Mouse (Mus musculus): ENCODE data around the gene Tspan14.

Tspan14 gene

DNA sequence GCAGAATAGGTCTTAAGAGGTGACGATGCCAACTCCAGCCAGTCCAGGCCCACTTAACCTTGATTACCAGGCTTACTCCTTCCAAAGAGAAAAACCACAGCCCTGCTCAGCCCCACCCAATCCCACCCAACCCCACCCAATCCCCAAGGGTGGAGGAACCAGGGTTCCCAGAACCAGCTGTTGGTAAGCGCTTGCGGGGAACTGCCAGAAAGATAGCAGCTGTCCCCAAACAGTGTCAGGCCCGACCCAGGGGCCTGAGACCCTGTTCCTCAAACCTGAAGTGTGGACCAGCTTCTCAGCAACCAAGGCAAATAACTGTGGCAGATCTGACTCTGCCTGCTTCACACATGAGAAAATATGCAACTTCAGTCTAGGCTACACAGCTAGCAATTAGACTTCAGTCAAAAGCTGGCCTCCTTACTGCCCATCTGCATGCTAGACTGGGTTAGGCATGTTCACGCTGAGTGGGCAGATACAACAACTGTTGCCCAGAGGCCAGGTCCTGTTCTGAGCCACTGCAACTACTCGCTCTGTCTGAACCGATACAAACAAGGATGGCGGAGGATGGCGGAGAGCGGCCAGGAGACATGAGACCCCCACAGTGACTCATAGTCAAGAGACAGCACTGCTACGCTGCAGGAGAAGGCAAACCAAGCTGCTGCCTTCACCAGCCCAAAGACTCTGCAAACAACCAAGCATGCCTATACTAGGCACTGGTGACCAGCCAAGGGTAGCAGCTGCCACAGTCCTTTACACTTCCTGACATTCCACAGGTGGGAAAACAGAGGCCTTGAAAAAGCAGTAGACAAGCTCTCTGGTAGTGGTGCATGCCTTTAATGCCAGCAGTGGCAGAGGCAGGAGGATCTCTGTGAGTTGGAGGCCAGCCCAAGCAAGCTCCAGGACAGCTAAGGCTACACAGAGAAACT lies 4.0 kb downstream of the Tspan14 start:
- no peak for TF ChIP-seq GATA4 (IDR thresholded peaks at IDR 0.05; ENCODE audit: insufficient replicate concordance, low read length)

DNA sequence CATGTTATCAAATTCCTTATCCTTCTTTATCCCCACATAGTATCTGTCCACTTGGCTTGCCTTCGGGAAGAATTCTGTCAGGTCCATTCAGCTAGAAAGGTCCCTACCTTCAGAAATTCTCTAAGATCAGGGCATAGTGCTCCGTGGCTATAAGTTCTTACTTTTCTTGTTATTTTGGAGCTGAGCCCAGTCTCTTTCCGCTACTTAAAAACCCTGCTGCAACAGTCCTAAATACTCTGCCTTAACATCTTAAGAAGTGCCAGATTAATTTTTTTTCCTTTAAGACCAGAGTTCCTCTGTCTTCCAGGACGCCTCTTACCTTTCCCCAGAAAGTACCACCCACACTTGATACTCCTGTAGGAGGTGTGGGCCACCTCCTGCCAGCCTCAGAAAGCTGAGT lies 6.4 kb downstream of the Tspan14 start:
- no peak for TF ChIP-seq GATA4 (IDR thresholded peaks at IDR 0.05; ENCODE audit: insufficient replicate concordance, low read length)

DNA sequence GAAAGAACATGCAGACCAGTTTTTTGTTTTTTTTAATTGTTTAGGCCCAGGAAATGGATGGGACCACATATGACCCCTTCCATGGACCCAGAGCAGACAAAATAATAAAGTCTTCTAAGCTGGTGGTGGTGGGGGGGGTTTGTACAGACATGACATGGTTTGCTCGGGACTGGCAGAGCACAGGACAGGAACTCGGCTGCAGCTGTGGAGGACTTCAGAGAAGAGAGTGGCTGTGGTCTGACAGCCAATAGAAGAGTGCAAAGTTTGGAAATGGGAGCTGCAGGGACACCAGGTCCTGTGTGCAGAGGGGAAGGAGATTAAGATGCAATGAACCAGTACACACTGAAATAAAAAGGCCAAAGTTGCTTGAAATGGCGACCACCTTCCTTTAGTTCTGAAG lies 7.0 kb downstream of the Tspan14 start:
- TF ChIP-seq GATA4 (IDR thresholded peaks at IDR 0.05; ENCODE audit: insufficient replicate concordance, low read length): no peak

DNA sequence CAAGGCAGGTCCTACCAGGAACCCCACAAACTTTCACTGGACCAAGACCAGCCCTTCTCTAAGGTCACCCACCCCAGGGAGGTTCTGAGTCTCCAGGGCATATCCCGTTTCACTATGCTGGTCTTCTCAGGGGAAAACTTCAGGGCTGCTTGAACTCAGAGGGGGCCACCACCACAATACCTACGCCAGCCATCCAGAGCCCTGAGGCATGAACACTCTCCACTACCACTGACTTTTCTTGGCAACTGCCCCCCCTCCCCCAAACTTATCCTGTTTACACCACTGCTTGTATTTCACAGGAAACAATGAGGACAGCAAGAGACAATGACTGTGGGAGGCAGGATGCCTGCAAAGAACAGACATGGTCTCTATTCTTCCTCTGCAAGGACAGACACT lies 7.6 kb downstream of the Tspan14 start:
- TF ChIP-seq GATA4 (IDR thresholded peaks at IDR 0.05; ENCODE audit: insufficient replicate concordance, low read length): peak; percentile 23; the same call in 1 of the 2 replicates

DNA sequence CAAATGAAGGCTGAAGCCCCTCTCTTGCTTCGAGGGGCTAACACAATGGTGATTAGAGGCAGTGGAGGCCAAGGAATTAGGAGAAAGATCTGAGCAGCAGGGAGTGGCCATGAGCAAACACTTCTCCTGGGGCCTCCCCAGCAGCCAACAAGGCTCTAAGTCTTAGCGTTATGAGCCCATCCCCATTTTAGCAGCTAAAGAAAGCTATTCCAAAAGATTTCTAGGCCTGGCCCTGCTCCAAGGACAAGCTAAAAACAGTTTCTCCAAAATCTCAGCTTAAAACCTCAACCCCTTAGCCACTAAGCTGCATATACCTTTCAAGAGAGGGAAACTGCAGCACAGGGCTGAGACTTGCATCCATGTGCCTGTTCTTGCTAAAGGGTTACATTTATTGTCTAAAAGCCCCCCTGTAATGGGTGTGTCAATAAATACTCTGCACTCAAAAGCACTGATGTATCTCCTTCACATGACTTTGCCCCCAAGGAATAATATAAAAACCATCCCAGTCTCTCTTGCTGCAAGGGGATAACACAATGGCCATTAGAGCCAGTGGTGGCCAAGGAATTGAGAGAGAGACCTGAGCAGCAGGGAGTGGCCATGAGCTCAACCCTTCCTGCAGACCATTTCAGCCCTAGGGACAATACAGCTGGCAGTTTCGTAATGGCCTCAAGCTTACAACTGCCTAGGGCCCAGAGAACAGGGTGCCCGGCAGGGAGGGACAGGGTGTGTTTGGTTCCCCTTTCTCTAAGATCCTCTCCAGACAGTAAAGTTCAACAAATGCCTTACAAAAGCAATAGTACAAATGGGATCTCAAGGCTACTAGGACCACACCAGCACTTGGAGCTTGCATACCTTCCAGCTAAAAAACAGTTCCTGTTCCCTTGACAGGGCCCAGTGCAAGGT lies 8.3 kb downstream of the Tspan14 start:
- TF ChIP-seq GATA4 (IDR thresholded peaks at IDR 0.05; ENCODE audit: insufficient replicate concordance, low read length): no peak

DNA sequence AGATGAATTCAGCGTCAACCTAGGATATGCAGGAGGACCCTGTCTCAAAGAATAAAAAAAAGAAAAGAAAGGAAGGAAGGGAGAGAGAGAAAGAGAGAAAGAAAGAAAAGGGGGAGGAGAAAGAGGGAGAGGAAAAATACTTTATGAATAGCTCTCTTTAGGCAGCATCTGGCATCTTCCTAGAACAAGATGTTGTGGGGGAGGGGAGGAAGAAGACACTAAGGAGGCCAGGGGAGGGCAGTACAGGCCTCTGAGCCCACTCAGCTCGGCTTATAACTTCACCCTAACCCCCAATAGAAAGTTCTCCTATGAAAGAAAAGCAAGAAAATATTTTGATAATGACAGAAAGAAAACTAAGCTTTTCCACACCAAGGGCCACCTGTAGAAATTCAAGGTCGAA lies 9.0 kb downstream of the Tspan14 start:
- no peak for TF ChIP-seq GATA4 (IDR thresholded peaks at IDR 0.05; ENCODE audit: insufficient replicate concordance, low read length)

DNA sequence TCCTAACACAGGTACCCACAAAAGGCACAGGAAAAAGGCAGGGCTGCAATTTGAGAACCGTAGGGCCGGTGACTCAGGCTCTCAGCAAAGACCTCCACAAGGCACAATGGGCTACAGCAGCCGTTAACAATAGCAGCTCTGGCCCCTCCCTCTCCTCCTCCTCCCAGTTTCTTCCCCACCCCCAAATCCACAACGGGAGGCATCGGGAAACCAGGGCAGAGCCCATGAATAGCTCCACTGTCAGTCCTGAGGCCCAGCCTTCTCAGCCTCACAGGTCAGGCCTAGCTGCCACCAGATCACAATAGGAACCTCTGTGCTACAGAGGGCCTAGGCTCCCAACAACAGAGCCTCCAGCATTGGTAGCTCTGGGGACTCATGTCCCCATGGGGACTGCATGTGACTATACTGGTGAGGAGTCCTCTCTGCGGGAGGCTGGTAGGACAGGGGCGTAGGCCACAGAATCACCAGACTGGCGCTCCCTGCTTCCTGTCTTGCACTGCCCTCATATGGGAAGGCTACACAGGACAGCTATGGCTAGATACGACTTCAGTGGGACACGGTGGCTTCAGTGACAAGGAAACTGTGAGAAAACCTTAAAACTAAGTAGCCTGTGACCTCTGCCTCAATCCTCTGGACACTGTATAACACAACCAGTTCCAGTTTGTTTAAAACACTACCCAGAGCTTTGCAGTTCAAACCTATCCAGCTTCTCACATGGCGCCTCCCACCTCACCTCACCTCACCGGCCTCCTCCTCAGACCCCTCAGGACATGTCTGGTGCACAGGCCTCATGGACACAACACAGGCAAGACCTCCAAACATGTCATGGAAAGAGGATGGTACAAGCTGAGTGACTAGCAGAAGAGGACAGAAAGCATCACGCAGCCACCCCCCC lies 10.1 kb downstream of the Tspan14 start:
- TF ChIP-seq GATA4 (IDR thresholded peaks at IDR 0.05; ENCODE audit: insufficient replicate concordance, low read length): no peak

DNA sequence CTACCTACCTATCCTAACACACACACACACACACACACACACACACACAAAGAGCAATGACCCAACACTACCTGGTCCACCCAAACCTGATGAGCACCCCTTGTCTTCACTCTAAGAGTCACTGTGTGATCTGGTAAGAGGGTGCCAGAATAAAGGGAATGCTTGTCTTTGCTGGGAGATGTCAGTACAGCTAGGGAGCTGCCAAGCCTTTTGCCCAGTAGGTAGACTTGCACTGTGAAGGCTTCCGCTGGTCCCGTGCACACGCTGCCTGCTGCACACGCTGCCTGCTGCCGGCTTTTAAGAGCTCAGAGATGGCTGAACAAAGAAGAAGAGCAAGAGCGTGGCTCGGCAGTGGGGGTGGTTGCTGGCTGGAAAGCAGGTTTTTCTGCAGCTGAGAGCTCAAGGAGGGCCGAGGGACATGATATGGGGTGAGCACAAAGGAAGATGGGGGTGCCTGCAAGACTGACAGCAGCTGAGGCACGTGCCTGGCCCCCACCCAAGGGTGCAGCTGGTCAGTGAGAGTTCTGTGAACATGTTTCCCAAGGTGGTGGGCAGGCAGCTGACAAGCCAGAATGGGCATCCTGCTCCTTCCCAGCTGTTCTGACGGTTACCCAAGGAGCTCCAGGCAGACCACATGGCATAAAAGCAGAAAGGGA lies 10.9 kb downstream of the Tspan14 start:
- no peak for TF ChIP-seq GATA4 (IDR thresholded peaks at IDR 0.05; ENCODE audit: insufficient replicate concordance, low read length)

DNA sequence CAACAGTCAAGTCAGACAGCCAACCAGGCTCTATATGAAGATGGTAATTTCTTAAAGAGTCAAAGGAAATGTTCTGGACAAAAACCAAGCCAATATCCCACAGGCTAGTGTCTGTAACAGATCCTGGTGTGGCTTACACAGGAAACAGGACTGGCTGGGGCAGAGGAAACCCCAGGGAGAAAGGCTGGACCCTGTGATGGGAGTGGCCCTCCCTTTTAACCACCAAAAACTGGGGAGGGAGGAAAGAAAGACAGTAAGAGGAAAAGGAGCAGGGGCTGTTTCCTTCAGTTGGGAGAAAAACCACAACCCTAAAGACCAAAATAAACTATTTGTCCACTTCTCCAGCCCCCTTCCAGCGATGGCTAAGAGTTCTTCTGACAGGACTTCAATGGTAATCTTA lies 11.5 kb downstream of the Tspan14 start:
- no peak for TF ChIP-seq GATA4 (IDR thresholded peaks at IDR 0.05; ENCODE audit: insufficient replicate concordance, low read length)

DNA sequence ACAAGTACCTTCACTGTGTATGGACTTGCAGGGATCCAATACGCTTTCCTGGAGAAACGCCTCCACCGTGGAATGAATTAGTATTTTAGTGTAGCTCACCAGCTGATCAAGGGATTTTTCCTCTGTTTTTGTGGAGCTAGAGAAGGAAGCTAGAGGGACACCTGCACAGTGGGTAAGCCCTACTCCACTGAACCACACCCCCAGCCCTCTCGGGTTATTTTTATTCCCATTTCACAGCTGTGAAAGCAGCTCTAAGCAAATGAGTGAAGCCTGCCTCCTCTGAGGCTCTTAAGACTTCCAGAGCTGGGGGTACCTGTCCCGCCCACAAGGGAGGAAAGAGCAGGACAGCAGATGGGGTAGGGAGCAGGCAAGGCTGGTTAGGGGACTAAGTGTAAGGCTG lies 13.2 kb downstream of the Tspan14 start:
- TF ChIP-seq GATA4 (IDR thresholded peaks at IDR 0.05; ENCODE audit: insufficient replicate concordance, low read length): no peak

DNA sequence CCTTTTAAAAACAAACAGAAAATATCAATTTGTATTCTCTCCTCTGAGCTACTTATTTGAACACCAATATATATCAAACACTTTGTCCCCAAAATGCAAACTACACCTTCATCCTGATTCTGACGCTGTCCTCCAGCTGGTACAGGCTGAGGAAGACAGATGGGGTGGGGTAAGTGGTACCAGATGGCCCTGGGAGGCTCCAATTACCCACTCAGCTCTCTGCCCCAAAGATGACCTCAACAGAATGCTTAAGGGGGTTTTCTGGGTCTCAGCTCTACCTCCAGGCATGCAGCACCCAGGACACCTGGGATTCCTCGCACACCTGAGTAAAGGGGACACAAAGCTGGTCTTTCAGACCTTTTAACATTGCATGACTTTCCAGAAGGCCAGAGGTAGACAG lies 13.9 kb downstream of the Tspan14 start:
- TF ChIP-seq GATA4 (IDR thresholded peaks at IDR 0.05; ENCODE audit: insufficient replicate concordance, low read length): no peak

DNA sequence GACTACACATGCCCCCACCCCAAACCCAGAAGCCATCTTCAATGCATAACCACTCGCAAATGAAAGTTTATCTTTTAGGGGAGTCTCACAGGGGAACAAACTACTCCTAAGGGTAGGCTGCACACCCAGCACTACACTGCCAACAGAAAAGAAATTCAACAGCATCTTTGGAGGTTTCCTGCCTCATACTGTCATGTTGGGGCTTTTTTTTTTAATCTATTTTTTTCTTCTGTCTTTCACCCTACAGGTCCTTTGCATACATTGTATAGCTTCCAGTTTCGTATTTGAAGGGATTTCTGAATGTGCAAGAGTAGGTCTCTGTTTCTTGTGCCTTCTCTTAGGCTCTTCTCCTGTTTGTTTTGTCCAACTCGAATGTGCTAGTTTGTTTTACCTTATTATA lies 14.3 kb downstream of the Tspan14 start:
- no peak for TF ChIP-seq GATA4 (IDR thresholded peaks at IDR 0.05; ENCODE audit: insufficient replicate concordance, low read length)

DNA sequence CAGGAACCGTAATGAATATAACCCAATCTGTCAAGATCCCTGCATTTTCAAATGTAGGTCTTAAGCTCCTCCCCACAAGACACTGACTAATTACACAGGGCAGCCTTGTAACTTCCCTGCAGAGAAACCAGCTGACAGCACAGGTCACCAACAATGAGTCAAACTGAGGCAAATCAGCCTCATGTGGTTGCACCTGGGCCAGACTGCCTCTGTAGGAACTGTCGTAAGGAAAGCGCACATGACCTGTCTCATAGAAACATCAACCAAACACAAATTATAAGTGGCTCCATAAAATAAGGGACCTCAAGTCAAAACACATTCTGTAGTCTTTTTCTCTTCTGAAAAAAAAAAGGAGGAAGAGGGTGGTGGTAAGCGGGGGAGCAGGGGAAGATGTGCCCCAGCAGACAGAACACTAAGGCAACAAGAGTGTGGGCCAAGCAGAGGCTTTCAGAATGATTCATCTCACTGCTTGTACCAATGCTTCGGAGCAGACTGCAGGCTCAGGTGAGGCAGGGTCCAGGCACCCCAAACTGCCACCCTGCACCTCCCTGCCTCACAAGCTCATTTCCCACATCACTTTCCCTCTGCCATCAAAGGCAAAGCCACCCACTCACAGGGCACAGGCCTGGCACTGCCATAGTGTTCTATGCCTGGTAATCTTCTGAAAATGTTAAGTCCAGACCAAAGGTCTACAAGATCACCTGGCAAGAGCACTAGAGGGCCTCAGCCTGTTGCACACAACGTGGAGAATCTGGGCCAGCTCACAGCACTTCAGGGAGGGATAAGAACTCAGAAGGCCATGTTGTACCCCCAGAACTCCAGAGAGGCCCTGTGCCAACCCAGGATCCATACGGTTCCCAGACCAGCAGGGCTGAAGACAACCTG lies 16.6 kb downstream of the Tspan14 start:
- peak; percentile 10; the same call in 1 of the 2 replicates for TF ChIP-seq GATA4 (IDR thresholded peaks at IDR 0.05; ENCODE audit: insufficient replicate concordance, low read length)
